Mouse (Mus musculus) liver, adult 2 months (tissue): ENCODE data around the gene Gm49359. TPM values are rescaled to one million over a fixed set of nuclear protein-coding genes. Genes with fewer than 3 reads are reported as not detected.
"Not testable (repeated sequence)": the region's sequence is repeated elsewhere in the genome, so short reads cannot be mapped to it uniquely, and the experiment has no call there.

Source experiments
- DNase-seq: peaks from one replicate; pipeline ENCODE4 v3.0.0-alpha.2; 2011; ENCODE audit warnings: low read depth, low spot score; ENCODE audit errors: extremely low read depth
- H3K27ac ChIP-seq: fragments of 200-500 bp; replicated peaks from 2 replicates; pipeline ENCODE4 v1.5.1; 2012; ENCODE audit warnings: low read depth, mild to moderate bottlenecking, control low read depth, inconsistent platforms, low read length; ENCODE audit not compliant: insufficient read depth
- H3K27me3 ChIP-seq: fragments of 200-500 bp; 2 replicates; pipeline ENCODE4 v1.6.1; 2012; ENCODE audit warnings: mild to moderate bottlenecking, moderate library complexity, low read length, inconsistent platforms; ENCODE audit not compliant: control insufficient read depth, insufficient read depth
- H3K36me3 ChIP-seq: fragments of 200-500 bp; 2 replicates; pipeline ENCODE4 v1.6.1; 2012; ENCODE audit warnings: low read length, inconsistent platforms; ENCODE audit not compliant: control insufficient read depth, insufficient read depth
- H3K4me1 ChIP-seq: fragments of 200-500 bp; 2 replicates; pipeline ENCODE4 v1.6.1; 2011; ENCODE audit warnings: low read length; ENCODE audit not compliant: control insufficient read depth, insufficient read depth
- H3K4me3 ChIP-seq: fragments of 200-500 bp; 2 replicates; pipeline ENCODE4 v1.5.1; 2011; ENCODE audit warnings: low read depth, mild to moderate bottlenecking, control low read depth, low read length, moderate library complexity; ENCODE audit not compliant: insufficient read depth
- H3K79me2 ChIP-seq: fragments of 200-500 bp; 2 replicates; pipeline ENCODE4 v1.6.1; 2012; ENCODE audit warnings: inconsistent platforms, mild to moderate bottlenecking, low read length, moderate library complexity; ENCODE audit not compliant: control insufficient read depth, insufficient read depth
- H3K9ac ChIP-seq: fragments of 200-500 bp; 2 replicates; pipeline ENCODE4 v1.6.1; 2012; ENCODE audit warnings: low read depth, mild to moderate bottlenecking, control low read depth, inconsistent platforms, low read length
- CTCF ChIP-seq: fragments of 200-500 bp; IDR thresholded peaks from 2 replicates; pipeline ENCODE4 v1.5.1; 2011; ENCODE audit warnings: low read depth, low read length, control low read depth
- WGBS: fragments of 180-500 bp; shearing (Covaris S2); methylation state at CpG from one replicate; pipeline ENCODE4 v1.1.7; 2018; 5-methylcytosine and 5-hydroxymethylcytosine counted together
- polyA plus RNA-seq: library from polyadenylated mRNA; depleted of rRNA; stranded (reverse); fragments of >200 nt; gene quantifications from 2 replicates; pipeline ENCODE4 v1.2.3, GENCODE M21; 2012; rRNA removed
- total RNA-seq: library from RNA; depleted of rRNA; stranded (reverse); fragments of >200 nt; gene quantifications from 2 replicates; pipeline ENCODE4 v1.2.3, GENCODE M21; 2014; rRNA removed

Gene Gm49359
- 5.2 and 5.8 TPM in 2 replicates for total RNA-seq
- 0.19 and 0.71 TPM in 2 replicates for polyA plus RNA-seq

DNA sequence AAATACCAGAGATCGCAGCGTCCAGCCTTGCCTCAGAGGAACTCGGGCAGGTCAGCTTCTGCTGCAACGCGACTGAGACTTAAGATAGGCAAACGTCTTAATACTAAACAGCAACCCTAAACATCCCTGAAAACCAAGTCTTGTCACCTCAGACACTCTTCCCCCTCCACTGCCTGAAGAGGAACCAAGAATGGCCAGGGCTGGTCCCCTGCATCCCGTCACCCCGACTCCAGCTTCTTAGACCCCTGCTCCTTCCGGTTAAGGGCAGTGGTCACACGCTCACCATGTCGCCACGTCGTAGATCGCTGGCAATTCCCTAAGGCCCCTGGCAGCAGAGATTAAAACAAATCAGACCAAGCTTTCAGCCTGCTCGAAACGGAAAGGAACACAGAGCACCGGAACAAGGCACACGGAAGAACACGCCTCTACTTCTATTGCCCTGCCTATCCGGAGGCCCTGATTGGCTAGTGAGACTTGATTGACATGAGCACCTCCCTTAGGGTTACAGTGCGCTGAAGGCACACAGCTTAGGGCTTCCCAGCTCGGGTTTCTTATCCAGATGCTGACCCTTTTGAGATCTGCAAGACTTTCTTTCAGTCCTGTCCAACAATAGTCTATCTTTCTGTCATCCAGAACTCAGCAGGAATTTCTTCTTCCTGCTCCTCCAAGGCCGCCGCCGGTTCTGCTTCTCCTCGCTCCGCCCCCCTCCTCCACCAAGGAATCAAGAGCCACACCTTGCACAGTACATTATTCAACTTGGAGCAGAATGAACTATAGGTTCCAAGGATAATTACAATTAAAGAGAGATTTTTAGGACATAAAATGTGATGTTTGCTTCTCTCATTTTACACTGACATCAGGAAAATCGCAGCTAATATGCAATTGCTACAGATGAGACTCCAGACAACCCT is at the start of gene Gm49359:
TSS of gene Gm49359 (minus strand) at position 409 of the 911 bp plus-strand sequence.
- peak within 1 kb of the TSS; percentile 75 for H3K4me3 ChIP-seq
- 2% methylated on average over 28 of the region's 28 CpGs for WGBS
- H3K27me3 ChIP-seq: not testable (repeated sequence)

DNA sequence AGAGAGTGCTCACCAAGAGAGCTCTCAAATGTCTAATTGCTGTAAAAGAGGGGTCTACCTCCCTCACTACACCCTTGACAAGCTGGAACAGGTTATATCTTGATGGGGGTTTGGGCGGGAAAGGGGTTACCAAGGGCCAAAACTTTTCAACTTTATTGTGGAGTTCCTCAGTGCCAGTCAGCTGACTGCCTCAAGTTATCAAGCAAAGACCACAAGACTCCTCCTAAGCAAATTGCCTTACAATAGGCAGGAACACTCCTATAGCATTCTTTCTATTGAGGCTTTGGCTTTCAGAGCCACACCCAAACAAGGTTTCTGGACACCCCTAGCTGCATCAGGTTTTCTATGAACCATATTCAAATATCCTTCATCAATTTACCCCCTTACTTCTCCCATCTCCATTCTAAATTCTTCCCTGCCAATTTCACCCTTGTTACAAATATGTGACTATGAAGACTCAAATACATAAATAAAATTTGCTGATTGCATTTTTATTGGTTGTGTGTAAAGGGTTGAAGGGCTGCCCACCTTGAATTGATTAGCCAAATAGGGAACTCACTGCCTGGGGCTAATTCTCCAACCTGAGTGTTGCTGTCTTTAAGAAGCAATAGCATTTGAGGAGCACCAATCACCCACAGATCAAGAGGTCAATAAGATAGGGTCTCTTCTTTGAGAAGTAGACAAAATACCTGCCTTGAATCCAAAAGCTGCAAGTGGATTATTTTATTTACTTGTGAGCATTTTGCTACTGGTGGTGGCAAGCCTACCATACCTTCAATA is 44.2 kb upstream of the Gm49359 start:
- H3K79me2 ChIP-seq, H3K36me3 ChIP-seq, DNase-seq, H3K27me3 ChIP-seq, H3K4me3 ChIP-seq, H3K9ac ChIP-seq, H3K27ac ChIP-seq, H3K4me1 ChIP-seq: not testable (repeated sequence)
- WGBS: 88% methylated on average over 1 of the region's 1 CpGs

More for the DNA sequence above, at the start of gene Gm49359:
- H3K36me3 ChIP-seq, H3K79me2 ChIP-seq, H3K4me1 ChIP-seq: not testable (repeated sequence)
- DNase-seq: peak; percentile 89
- H3K27ac ChIP-seq: peak within 1 kb of the TSS; percentile 26; the same call in 1 of the 2 replicates
- H3K9ac ChIP-seq: peak within 1 kb of the TSS; percentile 78

DNA sequence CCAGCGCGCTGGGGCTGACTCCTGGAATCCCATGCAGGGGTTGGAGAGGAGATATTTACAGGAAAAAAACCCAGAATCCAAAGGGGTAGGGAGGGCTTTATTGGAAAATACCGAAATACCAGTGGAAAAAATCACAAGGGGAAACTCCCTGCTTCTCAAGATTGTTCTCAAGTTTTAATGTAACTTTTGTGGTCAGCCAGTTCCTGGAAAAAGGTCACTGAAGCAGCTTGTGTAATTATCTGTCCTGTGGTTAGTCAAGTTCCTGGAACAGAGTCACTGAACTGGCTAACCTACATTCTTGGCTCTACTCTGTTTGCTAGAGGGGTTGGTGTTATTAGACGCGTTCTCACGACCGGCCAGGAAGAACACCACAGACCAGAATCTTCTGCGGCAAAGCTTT is 6.0 kb upstream of the Gm49359 start:
- H3K4me1 ChIP-seq, H3K36me3 ChIP-seq, H3K79me2 ChIP-seq, H3K27me3 ChIP-seq, H3K4me3 ChIP-seq, H3K27ac ChIP-seq, DNase-seq, H3K9ac ChIP-seq: not testable (repeated sequence)
- WGBS: 95% methylated on average over 8 of the region's 8 CpGs

DNA sequence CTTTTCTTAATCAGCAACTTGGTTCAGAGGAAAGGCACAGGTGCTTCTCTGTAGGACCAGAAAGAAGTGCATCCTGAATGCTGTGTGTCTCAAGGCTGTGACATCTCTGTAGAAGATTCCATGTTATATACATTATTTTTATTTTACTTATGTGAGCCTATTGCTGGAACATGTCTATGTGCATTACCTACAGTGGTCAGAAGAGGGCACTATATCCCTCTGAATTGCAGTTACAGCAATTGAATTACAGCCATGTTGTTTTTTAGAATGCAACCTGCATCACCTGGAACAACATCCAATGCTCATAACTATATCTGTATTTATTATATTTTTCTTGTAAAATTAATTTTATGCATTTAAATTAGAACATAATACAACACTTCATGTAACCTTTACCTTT is 3.3 kb upstream of the Gm49359 start:
- not testable (repeated sequence) for H3K79me2 ChIP-seq, H3K27ac ChIP-seq, H3K4me3 ChIP-seq, H3K36me3 ChIP-seq, H3K9ac ChIP-seq, H3K27me3 ChIP-seq, H3K4me1 ChIP-seq
- peak; percentile 59 for TF ChIP-seq CTCF
- DNase-seq: peak; percentile 26

Other genes starting within 250 kb of the Gm49359 start
- gene Gm3604, start 83.7 kb downstream of the Gm49359 start, total RNA-seq: 0.47 and 0.74 TPM in 2 replicates
- gene Gm3604, start 83.7 kb downstream of the Gm49359 start, polyA plus RNA-seq: not detected in 2 replicates
- gene Zfp935, start 91.7 kb upstream of the Gm49359 start, total RNA-seq: 2.2 TPM in 1 of 2 replicates, not detected in the other
- gene Zfp935, start 91.7 kb upstream of the Gm49359 start, polyA plus RNA-seq: not detected in 2 replicates
- gene Zfp934, start 104.4 kb upstream of the Gm49359 start, total RNA-seq: 0.67 and 1.1 TPM in 2 replicates
- 0.27 TPM in 1 of 2 replicates, not detected in the other for gene Zfp934, start 104.4 kb upstream of the Gm49359 start, polyA plus RNA-seq
- 0.46 and 0.60 TPM in 2 replicates for gene 6720489N17Rik, start 157.3 kb upstream of the Gm49359 start, total RNA-seq
- gene 6720489N17Rik, start 157.3 kb upstream of the Gm49359 start, polyA plus RNA-seq: 0.07 TPM in 1 of 2 replicates, not detected in the other